Mouse (Mus musculus) bone marrow, adult 2 months (tissue): ENCODE results near the gene Olfr1015.

ENCODE experiments used
- CTCF ChIP-seq: fragments of 200-500 bp; IDR thresholded peaks from 2 replicates; pipeline ENCODE4 v1.5.1; 2011; ENCODE audit warnings: low read length, control low read depth; ENCODE audit not compliant: control insufficient read depth, insufficient read depth
- POLR2A ChIP-seq: fragments of 200-500 bp; IDR thresholded peaks from 2 replicates; pipeline ENCODE4 v1.6.1; 2011; ENCODE audit warnings: low read depth, mild to moderate bottlenecking, control low read depth, low read length, borderline replicate concordance; ENCODE audit not compliant: control insufficient read depth

- TF ChIP-seq POLR2A (no peak), CTCF (no peak)
These were observed 28.0 kb upstream of the Olfr1015 start for GRCm38 (mm10) chr2:85753822-85754221.
